Mouse (Mus musculus): ENCODE measurements at regions not wholly inside any gene's neighbourhood (a gene's known extent, or its start where the extent isn't known, plus 50 kb on each side); places are given as distances from the start of the nearest gene placed in this dataset.

DNA sequence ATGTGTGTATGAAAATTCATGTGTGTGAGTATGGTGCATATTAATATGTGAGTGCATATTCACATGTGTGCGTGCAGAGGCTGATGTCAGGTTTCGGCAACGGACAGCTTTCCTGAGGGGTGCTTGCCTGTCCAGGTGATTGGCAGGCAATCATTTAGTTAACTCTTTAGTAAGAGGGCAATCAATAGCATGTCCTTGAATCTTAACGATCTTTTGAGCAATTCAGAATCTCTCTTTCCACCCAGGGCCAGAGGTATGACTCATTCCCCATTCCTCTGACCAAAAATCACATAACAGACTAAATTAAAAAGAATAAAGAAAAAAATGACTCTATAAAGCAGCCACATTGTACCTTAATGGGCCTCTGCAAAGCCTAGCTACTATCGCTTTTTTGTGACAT lies 303.7 kb downstream of the Tbc1d1 start:
- H3K4me1 ChIP-seq (ENCODE audit: control insufficient read depth, insufficient read depth, low read length), result no peaks in the 10 kb centered on the region
- H3K4me3 ChIP-seq (ENCODE audit: insufficient read depth, low read length), result no peak overlapping the region
- no peak for TF ChIP-seq POLR2A (IDR thresholded peaks at IDR 0.05; ENCODE audit: extremely low read depth, insufficient read depth, low read length)
- TF ChIP-seq CTCF (IDR thresholded peaks at IDR 0.05; ENCODE audit: extremely low read depth, insufficient read depth, low read length), result no peak
- no peak overlapping the region for H3K27ac ChIP-seq (ENCODE audit: insufficient read depth, low read length)

DNA sequence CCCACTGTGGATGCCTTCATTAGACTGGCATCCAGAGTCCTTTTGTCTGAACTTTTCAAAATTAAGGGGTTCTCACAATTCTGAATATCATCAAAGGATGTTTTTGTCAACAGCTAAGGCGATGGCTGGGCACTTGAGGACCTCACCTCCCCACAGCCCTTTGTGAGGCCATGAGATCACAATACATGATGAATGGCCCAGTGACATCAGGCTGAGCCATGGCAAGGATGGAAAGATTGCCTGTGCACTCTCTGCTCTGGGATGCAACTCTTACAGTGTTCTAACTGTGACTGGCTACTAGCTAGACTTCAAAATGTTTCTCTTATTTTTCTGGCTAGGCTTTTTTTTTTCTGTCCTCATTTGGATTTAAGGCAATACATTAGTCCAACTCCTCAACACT lies 304.8 kb downstream of the Tbc1d1 start:
- no peaks in the 10 kb centered on the region for H3K4me1 ChIP-seq (ENCODE audit: control insufficient read depth, insufficient read depth, low read length)
- H3K4me3 ChIP-seq (ENCODE audit: insufficient read depth, low read length), result no peak overlapping the region
- H3K27ac ChIP-seq (ENCODE audit: insufficient read depth, low read length), result no peak overlapping the region
- TF ChIP-seq CTCF (IDR thresholded peaks at IDR 0.05; ENCODE audit: extremely low read depth, insufficient read depth, low read length), result no peak
- TF ChIP-seq POLR2A (IDR thresholded peaks at IDR 0.05; ENCODE audit: extremely low read depth, insufficient read depth, low read length), result no peak

- Histone ChIP-seq H3K27ac (ENCODE audit: insufficient read depth, low read length) (no peak overlapping the region), H3K4me1 (ENCODE audit: control insufficient read depth, insufficient read depth, low read length) (no peaks in the 10 kb centered on the region), H3K4me3 (ENCODE audit: insufficient read depth, low read length) (no peak overlapping the region)
- no peak for TF ChIP-seq POLR2A (IDR thresholded peaks at IDR 0.05; ENCODE audit: extremely low read depth, insufficient read depth, low read length)
- no peak for TF ChIP-seq CTCF (IDR thresholded peaks at IDR 0.05; ENCODE audit: extremely low read depth, insufficient read depth, low read length)
Observed at GRCm38 (mm10) chr5:64461592-64461991, 305.5 kb downstream of the Tbc1d1 start.

- Histone ChIP-seq H3K27ac (ENCODE audit: insufficient read depth, low read length) (no peak overlapping the region), H3K4me1 (ENCODE audit: control insufficient read depth, insufficient read depth, low read length) (no peaks in the 10 kb centered on the region), H3K4me3 (ENCODE audit: insufficient read depth, low read length) (no peak overlapping the region)
- TF ChIP-seq POLR2A (IDR thresholded peaks at IDR 0.05; ENCODE audit: extremely low read depth, insufficient read depth, low read length), result no peak
Observed at GRCm38 (mm10) chr5:64462411-64462810, 306.3 kb downstream of the Tbc1d1 start.

GRCm38 (mm10) chr5:64463570-64463969 lies 307.5 kb downstream of the Tbc1d1 start:
- Histone ChIP-seq H3K4me3 (ENCODE audit: insufficient read depth, low read length) (no peak overlapping the region), H3K4me1 (ENCODE audit: control insufficient read depth, insufficient read depth, low read length) (no peaks in the 10 kb centered on the region), H3K27ac (ENCODE audit: insufficient read depth, low read length) (no peak overlapping the region)
- TF ChIP-seq CTCF (IDR thresholded peaks at IDR 0.05; ENCODE audit: extremely low read depth, insufficient read depth, low read length) (no peak), POLR2A (IDR thresholded peaks at IDR 0.05; ENCODE audit: extremely low read depth, insufficient read depth, low read length) (no peak)

GRCm38 (mm10) chr5:64466320-64466719 lies 310.2 kb downstream of the Tbc1d1 start:
- TF ChIP-seq CTCF (IDR thresholded peaks at IDR 0.05; ENCODE audit: extremely low read depth, insufficient read depth, low read length) (no peak), POLR2A (IDR thresholded peaks at IDR 0.05; ENCODE audit: extremely low read depth, insufficient read depth, low read length) (no peak)

GRCm38 (mm10) chr5:64467856-64468255 lies 311.8 kb downstream of the Tbc1d1 start:
- no peak for TF ChIP-seq POLR2A (IDR thresholded peaks at IDR 0.05; ENCODE audit: extremely low read depth, insufficient read depth, low read length)
- no peak for TF ChIP-seq CTCF (IDR thresholded peaks at IDR 0.05; ENCODE audit: extremely low read depth, insufficient read depth, low read length)
- Histone ChIP-seq H3K27ac (ENCODE audit: insufficient read depth, low read length) (no peak overlapping the region), H3K4me3 (ENCODE audit: insufficient read depth, low read length) (no peak overlapping the region), H3K4me1 (ENCODE audit: control insufficient read depth, insufficient read depth, low read length) (no peaks in the 10 kb centered on the region)

More at GRCm38 (mm10) chr5:64466320-64466719, 310.2 kb downstream of the Tbc1d1 start:
- H3K4me3 ChIP-seq (ENCODE audit: insufficient read depth, low read length), result no peak overlapping the region
- no peak overlapping the region for H3K27ac ChIP-seq (ENCODE audit: insufficient read depth, low read length)
- no peaks in the 10 kb centered on the region for H3K4me1 ChIP-seq (ENCODE audit: control insufficient read depth, insufficient read depth, low read length)

GRCm38 (mm10) chr5:64468307-64468706 lies 312.2 kb downstream of the Tbc1d1 start:
- Histone ChIP-seq H3K27ac (ENCODE audit: insufficient read depth, low read length) (no peak overlapping the region), H3K4me1 (ENCODE audit: control insufficient read depth, insufficient read depth, low read length) (no peaks in the 10 kb centered on the region), H3K4me3 (ENCODE audit: insufficient read depth, low read length) (no peak overlapping the region)
- no peak for TF ChIP-seq CTCF (IDR thresholded peaks at IDR 0.05; ENCODE audit: extremely low read depth, insufficient read depth, low read length)
- TF ChIP-seq POLR2A (IDR thresholded peaks at IDR 0.05; ENCODE audit: extremely low read depth, insufficient read depth, low read length), result no peak

DNA sequence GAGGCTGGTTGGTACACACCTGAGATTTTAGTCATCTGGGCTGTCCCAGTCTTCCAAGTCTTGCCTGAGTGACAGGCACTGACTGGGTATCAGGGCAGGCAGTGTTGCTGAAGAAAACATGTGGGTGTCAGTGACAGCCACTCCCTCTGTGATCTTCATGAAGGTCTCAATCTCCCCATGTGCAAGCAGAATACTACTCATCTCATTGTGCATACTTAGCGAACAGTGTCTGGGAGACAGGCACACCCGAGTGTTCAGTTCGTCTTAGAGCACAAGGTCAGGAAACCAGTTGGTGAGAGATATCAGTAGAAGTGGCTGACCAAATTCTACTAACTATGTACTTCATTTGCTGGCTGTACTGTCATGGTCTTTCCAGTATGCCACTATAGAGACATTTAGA lies 315.9 kb downstream of the Tbc1d1 start:
- TF ChIP-seq CTCF (IDR thresholded peaks at IDR 0.05; ENCODE audit: extremely low read depth, insufficient read depth, low read length) (no peak), POLR2A (IDR thresholded peaks at IDR 0.05; ENCODE audit: extremely low read depth, insufficient read depth, low read length) (no peak)

GRCm38 (mm10) chr5:64472415-64472814 lies 316.3 kb downstream of the Tbc1d1 start:
- TF ChIP-seq POLR2A (IDR thresholded peaks at IDR 0.05; ENCODE audit: extremely low read depth, insufficient read depth, low read length) (no peak), CTCF (IDR thresholded peaks at IDR 0.05; ENCODE audit: extremely low read depth, insufficient read depth, low read length) (no peak)

More for the DNA sequence above, 315.9 kb downstream of the Tbc1d1 start:
- Histone ChIP-seq H3K4me3 (ENCODE audit: insufficient read depth, low read length) (no peak overlapping the region), H3K4me1 (ENCODE audit: control insufficient read depth, insufficient read depth, low read length) (no peaks in the 10 kb centered on the region), H3K27ac (ENCODE audit: insufficient read depth, low read length) (no peak overlapping the region)

DNA sequence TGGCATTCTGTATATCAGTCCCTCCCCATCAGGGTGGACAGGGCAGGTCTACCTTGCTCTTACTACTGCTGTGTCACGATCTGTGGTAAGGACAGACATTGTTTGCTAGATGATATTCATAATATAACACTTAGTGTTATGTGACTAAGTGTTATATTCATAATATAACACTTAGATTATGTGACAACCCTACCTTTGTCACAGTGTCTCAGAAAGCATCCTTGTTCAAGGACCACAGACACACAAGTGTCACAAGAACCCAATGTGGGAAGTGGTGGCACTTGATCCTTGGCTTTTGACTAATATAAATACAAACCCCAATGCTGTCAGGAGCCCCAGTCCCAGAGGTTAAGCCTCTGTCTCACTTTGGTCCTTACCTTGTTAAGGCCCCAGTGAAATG lies 318.8 kb downstream of the Tbc1d1 start:
- Histone ChIP-seq H3K27ac (ENCODE audit: insufficient read depth, low read length) (no peak overlapping the region), H3K4me3 (ENCODE audit: insufficient read depth, low read length) (no peak overlapping the region), H3K4me1 (ENCODE audit: control insufficient read depth, insufficient read depth, low read length) (peaks cover 2% of the 10 kb centered on the region; the same call in 1 of the 2 replicates)
- TF ChIP-seq POLR2A (IDR thresholded peaks at IDR 0.05; ENCODE audit: extremely low read depth, insufficient read depth, low read length) (no peak), CTCF (IDR thresholded peaks at IDR 0.05; ENCODE audit: extremely low read depth, insufficient read depth, low read length) (no peak)

More at GRCm38 (mm10) chr5:64472415-64472814, 316.3 kb downstream of the Tbc1d1 start:
- no peak overlapping the region for H3K27ac ChIP-seq (ENCODE audit: insufficient read depth, low read length)
- H3K4me3 ChIP-seq (ENCODE audit: insufficient read depth, low read length), result no peak overlapping the region
- no peaks in the 10 kb centered on the region for H3K4me1 ChIP-seq (ENCODE audit: control insufficient read depth, insufficient read depth, low read length)
